Mouse (Mus musculus): ENCODE data around the gene Kcnk2. TPM values are rescaled to one million over a fixed set of nuclear protein-coding genes. Genes with fewer than 3 reads are reported as not detected.

Gene Kcnk2
- polyA plus RNA-seq, 1 experiment from 2014 or later: 12.6 TPM

DNA sequence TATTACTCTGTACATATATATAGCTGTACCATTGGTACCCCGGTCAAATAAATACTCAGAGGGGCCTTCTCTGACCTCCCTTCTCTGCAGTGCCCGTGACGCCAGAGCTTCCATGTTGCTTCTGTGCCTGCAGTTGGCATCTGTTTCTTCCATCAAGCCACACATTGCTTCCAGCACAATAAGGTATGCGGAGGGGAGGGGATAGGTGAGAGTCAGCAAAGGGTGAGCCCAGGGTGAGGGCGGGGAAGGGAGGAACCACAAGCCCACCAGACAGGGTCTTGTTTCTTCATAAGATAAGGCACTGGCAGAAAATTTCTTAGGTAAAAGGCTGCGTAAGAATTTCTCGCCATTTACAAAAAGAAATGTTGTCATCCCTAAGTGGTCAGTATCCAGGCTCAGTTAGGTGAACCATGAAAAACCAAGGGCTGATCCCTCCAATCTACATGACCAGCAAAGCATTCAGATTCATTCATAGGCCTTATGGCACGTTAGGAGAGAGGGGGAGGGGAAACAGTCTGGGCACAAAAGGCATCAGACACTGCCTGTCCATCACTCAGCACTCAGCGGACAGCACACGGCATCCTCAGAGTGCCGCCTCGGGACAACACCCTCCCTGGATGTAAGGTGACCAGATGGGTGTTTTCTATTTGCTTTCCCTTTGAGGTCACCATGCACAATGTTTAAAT, 192.9 kb downstream of the Kcnk2 start:
- Histone ChIP-seq H3K4me1 (peaks cover 9% of the 10 kb centered on the region), H3K27ac (replicated peaks) (no peak overlapping the region), H3K9me3 (0 out of 2 replicates have a peak, but pooled peaks cover 4% of the 10 kb centered on the region), H3K9ac (replicated peaks) (no peak overlapping the region), H3K4me2 (replicated peaks) (no peak overlapping the region; the same call in 1 of the 2 replicates), H3K27me3 (no peaks in the 10 kb centered on the region), H3K4me3 (no peak overlapping the region), H3K36me3 (no peaks in the 10 kb centered on the region)
- WGBS: 57% methylated on average over 12 of the region's 12 CpGs
- ATAC-seq (ENCODE audit: low FRiP score, low read depth): peak; percentile 41; the same call in 1 of the 2 replicates

DNA sequence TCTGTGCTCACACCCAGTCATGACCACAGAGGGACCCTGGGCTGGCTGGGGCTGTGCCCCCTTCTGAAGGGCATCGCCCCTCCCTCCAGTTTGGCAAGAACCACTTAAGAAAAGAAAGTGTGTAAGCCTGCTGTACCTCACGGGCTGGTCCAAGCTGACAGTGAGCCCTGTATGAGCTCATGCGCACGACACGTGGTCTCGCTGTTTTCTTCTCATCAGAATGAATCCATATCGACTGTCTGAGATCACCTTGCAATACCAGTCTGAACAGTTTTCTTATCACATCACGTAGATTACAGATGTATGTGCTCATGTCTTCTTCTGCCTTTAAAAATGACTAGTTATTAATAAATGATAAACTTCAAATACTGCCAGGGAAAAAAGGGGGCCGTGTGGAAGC, 193.5 kb downstream of the Kcnk2 start:
- Histone ChIP-seq H3K4me3 (no peak overlapping the region), H3K27me3 (no peaks in the 10 kb centered on the region), H3K36me3 (no peaks in the 10 kb centered on the region), H3K9me3 (0 out of 2 replicates have a peak, but pooled peaks cover 4% of the 10 kb centered on the region), H3K9ac (replicated peaks) (no peak overlapping the region), H3K4me1 (peaks cover 9% of the 10 kb centered on the region), H3K4me2 (replicated peaks) (no peak overlapping the region), H3K27ac (replicated peaks) (no peak overlapping the region)
- no peak for ATAC-seq (ENCODE audit: low FRiP score, low read depth)
- 87% methylated on average over 9 of the region's 9 CpGs for WGBS

DNA sequence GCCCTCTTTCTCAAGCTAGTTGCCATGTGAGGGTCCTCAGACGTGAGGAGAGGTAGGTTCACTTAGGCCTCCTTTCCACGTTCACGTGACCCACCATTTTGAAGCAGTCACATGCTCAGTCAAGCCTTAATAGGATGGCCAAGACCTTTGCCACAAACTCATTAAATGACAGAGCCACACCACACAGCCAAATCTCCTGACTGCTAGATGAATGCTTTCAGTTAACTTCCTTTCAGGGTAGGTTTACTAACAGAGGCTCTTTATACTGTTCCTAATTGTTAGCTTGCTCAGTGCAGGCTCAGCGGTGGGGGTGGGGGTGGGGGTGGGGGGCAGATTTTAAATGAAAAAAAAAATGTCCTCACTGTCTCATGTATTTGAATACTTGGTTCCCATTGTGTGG, 206.3 kb downstream of the Kcnk2 start:
- ATAC-seq (ENCODE audit: low FRiP score, low read depth): peak; percentile 49; the same call in 1 of the 2 replicates

DNA sequence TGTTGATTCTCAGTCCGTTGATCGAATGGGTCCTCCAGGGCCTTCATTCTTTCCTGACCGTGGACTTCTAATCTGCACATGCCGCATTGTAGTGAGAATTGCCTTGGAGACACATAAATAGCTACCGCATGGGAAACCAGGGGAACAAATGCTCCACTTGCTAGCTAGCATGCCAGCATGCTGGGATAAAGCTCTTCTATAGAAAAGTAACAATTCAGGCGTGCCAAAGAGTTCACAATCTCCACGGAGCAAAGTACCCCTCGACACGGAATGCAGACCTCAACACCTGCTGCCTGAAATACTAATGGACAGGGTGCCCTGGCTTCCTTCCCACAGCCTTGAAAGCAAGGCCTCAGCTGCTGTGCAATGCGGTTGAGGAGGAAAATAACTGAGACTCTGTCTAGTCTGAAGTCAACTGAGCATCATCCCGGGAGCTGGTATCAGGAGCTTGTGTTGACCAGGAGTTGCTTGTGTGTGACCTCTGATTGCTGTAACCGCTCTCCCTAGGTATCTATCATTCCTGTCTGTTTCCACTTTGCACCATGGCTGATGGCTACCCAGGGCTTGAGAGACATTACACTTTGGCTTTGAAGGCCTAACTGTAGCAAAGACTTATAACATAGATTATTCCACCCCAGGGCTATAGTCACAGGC, 214.2 kb downstream of the Kcnk2 start:
- Histone ChIP-seq H3K9me3 (no peaks in the 10 kb centered on the region), H3K36me3 (no peaks in the 10 kb centered on the region), H3K4me2 (replicated peaks) (no peak overlapping the region), H3K9ac (replicated peaks) (no peak overlapping the region), H3K4me1 (peaks cover 23% of the 10 kb centered on the region), H3K27me3 (no peaks in the 10 kb centered on the region), H3K27ac (replicated peaks) (peak overlapping the region; percentile 80), H3K4me3 (no peak overlapping the region)
- WGBS: 16% methylated on average over 12 of the region's 12 CpGs
- peak; percentile 89 for ATAC-seq (ENCODE audit: low FRiP score, low read depth)

More for the DNA sequence above, 206.3 kb downstream of the Kcnk2 start:
- no peaks in the 10 kb centered on the region for H3K36me3 ChIP-seq
- no peaks in the 10 kb centered on the region for H3K27me3 ChIP-seq
- H3K9ac ChIP-seq (replicated peaks): no peak overlapping the region
- no peak overlapping the region for H3K4me2 ChIP-seq (replicated peaks)
- H3K4me3 ChIP-seq: no peak overlapping the region
- 62% methylated on average over 4 of the region's 4 CpGs for WGBS
- H3K4me1 ChIP-seq: no peaks in the 10 kb centered on the region
- no peaks in the 10 kb centered on the region for H3K9me3 ChIP-seq
- no peak overlapping the region for H3K27ac ChIP-seq (replicated peaks)

DNA sequence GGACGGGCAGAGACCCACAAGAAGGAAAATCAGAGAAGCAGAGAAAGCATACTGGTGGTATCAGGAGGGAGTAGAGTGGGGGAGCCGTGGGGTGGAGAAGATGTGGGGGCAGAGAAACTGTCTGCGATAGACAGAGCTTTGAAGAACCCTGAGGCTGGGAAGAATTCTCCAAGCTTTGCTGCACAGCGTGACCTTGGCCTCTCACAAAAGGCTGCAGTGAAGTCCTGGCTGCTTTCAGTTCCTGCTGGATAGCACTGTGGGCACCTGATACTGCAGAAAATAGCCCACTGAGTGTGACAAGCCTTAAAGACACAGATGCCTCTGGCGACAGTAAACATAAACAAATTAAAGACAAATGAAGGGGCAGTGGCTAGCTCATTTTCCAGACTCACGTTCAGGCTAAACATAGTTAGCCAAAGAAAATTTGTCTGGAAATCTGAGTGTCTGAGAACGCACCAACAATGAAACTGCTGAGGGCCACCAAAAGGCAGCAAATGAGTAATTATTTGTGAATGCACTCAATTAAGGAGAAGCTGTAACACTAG, 216.8 kb downstream of the Kcnk2 start:
- ATAC-seq (ENCODE audit: low FRiP score, low read depth): no peak
- Histone ChIP-seq H3K9ac (replicated peaks) (0 out of 2 replicates have a peak overlapping the region, but pooled peaks have one; percentile 12), H3K27me3 (no peaks in the 10 kb centered on the region), H3K4me2 (replicated peaks) (no peak overlapping the region), H3K4me3 (no peak overlapping the region), H3K36me3 (no peaks in the 10 kb centered on the region), H3K9me3 (no peaks in the 10 kb centered on the region), H3K27ac (replicated peaks) (0 out of 2 replicates have a peak overlapping the region, but pooled peaks have one; percentile 15), H3K4me1 (peaks cover 23% of the 10 kb centered on the region)
- 44% methylated on average over 7 of the region's 7 CpGs for WGBS

DNA sequence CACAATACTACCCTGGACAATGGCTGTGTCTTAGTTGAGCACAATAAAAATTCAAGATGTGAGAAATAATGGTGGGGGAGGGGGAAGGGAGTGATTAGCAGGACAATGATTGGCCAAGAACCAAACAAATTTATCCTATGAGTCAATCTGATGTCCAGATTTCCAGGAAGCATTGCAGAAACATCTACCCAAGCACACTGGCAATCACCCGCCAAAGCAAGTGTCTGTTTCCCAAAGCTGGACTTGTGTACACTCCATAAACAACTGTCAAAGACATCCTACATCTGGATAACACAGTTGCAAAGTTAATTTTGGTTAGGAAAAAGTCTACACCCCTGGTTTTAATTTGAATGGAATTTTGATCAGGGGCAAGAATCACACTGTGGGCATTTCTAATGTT, 224.3 kb downstream of the Kcnk2 start:
- Histone ChIP-seq H3K27ac (replicated peaks) (no peak overlapping the region), H3K27me3 (no peaks in the 10 kb centered on the region), H3K9ac (replicated peaks) (no peak overlapping the region), H3K4me2 (replicated peaks) (no peak overlapping the region), H3K4me3 (no peak overlapping the region), H3K36me3 (no peaks in the 10 kb centered on the region), H3K9me3 (no peaks in the 10 kb centered on the region), H3K4me1 (no peaks in the 10 kb centered on the region)
- ATAC-seq (ENCODE audit: low FRiP score, low read depth): no peak
- 93% methylated on average over 1 of the region's 1 CpGs for WGBS

DNA sequence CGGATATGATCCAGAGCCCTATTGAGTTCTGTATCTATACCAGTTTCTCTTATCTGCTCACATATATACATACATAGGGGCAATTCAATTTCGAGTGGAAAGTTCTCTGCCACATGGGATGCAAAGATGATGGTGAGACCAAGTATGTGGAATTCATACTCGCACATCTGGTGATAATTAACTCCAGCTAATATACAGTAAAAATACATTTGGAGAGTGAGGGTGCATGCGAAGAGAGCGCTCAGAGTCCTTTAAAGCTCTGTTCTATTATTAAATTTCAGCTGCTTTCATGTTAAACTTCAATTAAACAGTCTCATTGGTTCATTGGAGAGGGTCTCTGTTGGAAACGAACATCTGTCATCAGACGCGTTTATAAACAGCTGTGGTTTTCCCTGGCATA, 228.6 kb downstream of the Kcnk2 start:
- Histone ChIP-seq H3K9me3 (no peaks in the 10 kb centered on the region), H3K27me3 (no peaks in the 10 kb centered on the region), H3K4me2 (replicated peaks) (no peak overlapping the region), H3K36me3 (no peaks in the 10 kb centered on the region), H3K4me3 (no peak overlapping the region), H3K4me1 (no peaks in the 10 kb centered on the region), H3K9ac (replicated peaks) (no peak overlapping the region), H3K27ac (replicated peaks) (no peak overlapping the region)
- no peak for ATAC-seq (ENCODE audit: low FRiP score, low read depth)
- WGBS: 84% methylated on average over 8 of the region's 8 CpGs

DNA sequence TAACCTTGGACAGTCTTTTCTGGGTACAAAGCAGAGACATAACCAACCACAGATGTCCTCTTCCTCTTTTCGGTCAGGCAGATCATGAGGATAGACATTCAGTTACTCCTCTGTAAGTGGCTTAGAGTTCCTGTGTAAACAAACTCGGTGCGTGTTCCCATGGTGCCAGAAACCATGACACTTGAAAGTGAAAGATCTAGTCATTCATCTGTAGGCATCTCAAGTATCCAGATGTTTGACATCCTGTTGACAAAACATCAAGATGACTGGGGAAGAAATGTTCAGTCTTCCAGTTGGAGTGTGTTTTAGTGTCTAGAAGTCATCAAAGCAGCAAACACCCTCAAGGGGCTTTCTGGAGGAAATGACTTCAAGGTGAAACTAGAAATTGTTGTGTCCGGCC, 230.9 kb downstream of the Kcnk2 start:
- Histone ChIP-seq H3K9me3 (no peaks in the 10 kb centered on the region), H3K9ac (replicated peaks) (no peak overlapping the region), H3K4me3 (no peak overlapping the region), H3K4me2 (replicated peaks) (no peak overlapping the region), H3K27me3 (no peaks in the 10 kb centered on the region), H3K4me1 (no peaks in the 10 kb centered on the region), H3K27ac (replicated peaks) (no peak overlapping the region), H3K36me3 (no peaks in the 10 kb centered on the region)
- ATAC-seq (ENCODE audit: low FRiP score, low read depth): no peak
- WGBS: 81% methylated on average over 4 of the region's 4 CpGs

DNA sequence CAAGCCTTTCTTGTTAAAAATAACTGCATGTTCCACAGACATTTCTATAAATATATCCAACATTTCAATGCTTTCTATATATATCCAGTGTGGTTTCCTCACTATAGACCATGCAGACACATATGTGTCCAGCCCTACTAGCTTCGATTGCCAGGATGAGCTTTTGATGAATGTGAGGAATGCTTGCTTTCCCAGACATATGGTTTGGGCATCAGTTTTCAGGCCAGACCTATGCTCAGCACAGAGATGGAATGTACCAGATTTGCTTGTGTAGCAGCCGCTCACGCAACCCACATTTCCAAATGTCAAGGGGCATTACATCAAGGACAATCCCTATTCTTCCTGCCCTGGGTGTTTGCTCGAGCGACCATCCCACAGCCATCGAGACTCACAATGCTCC, 236.3 kb downstream of the Kcnk2 start:
- H3K27me3 ChIP-seq: no peaks in the 10 kb centered on the region
- H3K4me2 ChIP-seq (replicated peaks): no peak overlapping the region
- no peak overlapping the region for H3K9ac ChIP-seq (replicated peaks)
- no peak overlapping the region for H3K4me3 ChIP-seq
- H3K36me3 ChIP-seq: no peaks in the 10 kb centered on the region
- no peak overlapping the region for H3K27ac ChIP-seq (replicated peaks)
- no peaks in the 10 kb centered on the region for H3K4me1 ChIP-seq
- no peaks in the 10 kb centered on the region for H3K9me3 ChIP-seq
- no peak for ATAC-seq (ENCODE audit: low FRiP score, low read depth)
- 84% methylated on average over 6 of the region's 6 CpGs for WGBS

DNA sequence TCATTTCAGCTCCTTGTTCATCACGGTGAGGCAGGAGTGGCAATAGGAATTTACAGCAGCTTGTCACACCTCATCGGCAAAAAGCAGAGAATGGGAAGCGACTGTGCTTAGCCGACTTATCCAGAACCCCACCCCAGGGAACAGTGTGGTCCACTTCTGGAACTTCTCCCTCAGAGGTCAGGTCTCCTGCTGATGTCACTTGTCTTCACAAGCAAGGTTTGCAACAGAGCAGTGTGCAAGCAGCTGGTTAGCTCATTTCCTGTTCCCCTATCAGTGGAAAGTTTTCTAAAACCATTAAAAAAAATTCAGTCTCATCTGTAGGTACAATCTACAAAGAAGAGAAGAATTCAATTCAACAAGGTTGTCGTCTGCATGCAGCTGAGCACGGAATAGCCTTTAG, 236.9 kb downstream of the Kcnk2 start:
- H3K4me3 ChIP-seq: no peak overlapping the region

DNA sequence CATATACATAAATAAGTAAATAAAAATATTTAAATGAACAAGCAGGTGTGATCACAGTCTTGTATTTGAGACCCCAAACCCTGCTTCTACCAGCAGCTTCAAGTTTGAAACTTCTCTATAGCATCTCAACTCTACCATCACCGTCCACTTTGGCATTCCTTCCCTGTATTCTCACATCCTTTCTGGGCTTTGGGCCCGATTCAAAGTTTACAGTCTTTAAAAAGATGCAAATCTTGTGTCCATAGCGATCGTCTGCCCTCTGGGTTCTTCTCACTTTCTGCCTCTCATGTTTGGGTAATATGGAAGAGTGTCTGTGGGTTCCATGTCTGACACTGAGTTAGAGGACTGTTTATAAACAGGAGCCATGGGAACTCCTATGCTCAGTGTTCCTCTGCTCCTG, 237.4 kb downstream of the Kcnk2 start:
- no peak for ATAC-seq (ENCODE audit: low FRiP score, low read depth)

More for the DNA sequence above, 236.9 kb downstream of the Kcnk2 start:
- Histone ChIP-seq H3K36me3 (no peaks in the 10 kb centered on the region), H3K27me3 (no peaks in the 10 kb centered on the region), H3K9me3 (no peaks in the 10 kb centered on the region), H3K9ac (replicated peaks) (no peak overlapping the region), H3K4me2 (replicated peaks) (no peak overlapping the region), H3K27ac (replicated peaks) (no peak overlapping the region), H3K4me1 (no peaks in the 10 kb centered on the region)
- ATAC-seq (ENCODE audit: low FRiP score, low read depth): no peak
- WGBS: 89% methylated on average over 6 of the region's 6 CpGs

DNA sequence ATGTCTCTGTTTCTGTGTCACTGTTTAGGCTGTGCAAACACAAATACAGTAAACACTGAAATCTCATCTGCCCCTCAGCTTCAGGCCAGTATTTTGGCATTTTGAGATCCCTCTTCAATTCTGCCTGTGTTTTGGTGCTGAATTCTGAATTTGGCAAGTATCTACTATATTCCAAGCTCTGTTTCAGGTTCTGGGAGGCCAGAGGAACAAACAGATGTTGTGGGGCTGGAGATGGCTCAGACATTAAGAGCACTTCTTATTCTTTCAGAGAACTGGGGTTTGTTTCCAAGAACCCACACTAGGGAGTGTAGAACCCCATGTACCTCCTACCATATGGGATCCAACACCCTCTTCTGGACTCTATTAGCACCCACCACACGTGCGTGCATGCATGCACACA, 237.8 kb downstream of the Kcnk2 start:
- Histone ChIP-seq H3K36me3 (no peaks in the 10 kb centered on the region), H3K4me2 (replicated peaks) (no peak overlapping the region), H3K27ac (replicated peaks) (no peak overlapping the region), H3K9ac (replicated peaks) (no peak overlapping the region), H3K9me3 (no peaks in the 10 kb centered on the region), H3K27me3 (no peaks in the 10 kb centered on the region), H3K4me1 (no peaks in the 10 kb centered on the region), H3K4me3 (no peak overlapping the region)
- 96% methylated on average over 2 of the region's 2 CpGs for WGBS
- no peak for ATAC-seq (ENCODE audit: low FRiP score, low read depth)

More for the DNA sequence above, 237.4 kb downstream of the Kcnk2 start:
- WGBS: 88% methylated on average over 4 of the region's 4 CpGs
- Histone ChIP-seq H3K27ac (replicated peaks) (no peak overlapping the region), H3K4me1 (no peaks in the 10 kb centered on the region), H3K9me3 (no peaks in the 10 kb centered on the region), H3K9ac (replicated peaks) (no peak overlapping the region), H3K27me3 (no peaks in the 10 kb centered on the region), H3K4me3 (no peak overlapping the region), H3K4me2 (replicated peaks) (no peak overlapping the region), H3K36me3 (no peaks in the 10 kb centered on the region)
